Mouse (Mus musculus) splenic B cell, adult 2 months (primary cell): ENCODE data around the gene Abca13.
A peak's percentile ranks its signal among the peaks of the same experiment; 100 is the strongest.
"Not testable (repeated sequence)": the region's sequence is repeated elsewhere in the genome, so short reads cannot be mapped to it uniquely, and the experiment has no call there.

Experiments
- DNase-seq: peaks from one replicate; pipeline ENCODE4 v3.0.0-alpha.2; 2011; ENCODE audit warnings: low read depth, low spot score
- H3K27me3 ChIP-seq: 2 replicates; pipeline ENCODE4 v1.6.1; 2012; ENCODE audit warnings: mild to moderate bottlenecking, low read length, moderate library complexity, mixed read lengths; ENCODE audit not compliant: control insufficient read depth, poor library complexity, insufficient read depth, severe bottlenecking
- H3K36me3 ChIP-seq: 2 replicates; pipeline ENCODE4 v1.6.1; 2012; ENCODE audit warnings: mild to moderate bottlenecking, low read length, moderate library complexity, mixed read lengths; ENCODE audit not compliant: control insufficient read depth, poor library complexity, insufficient read depth, severe bottlenecking

Abca13 gene

GRCm38 (mm10) chr11:9220501-9220900, 28.8 kb downstream of the Abca13 start:
- H3K36me3 ChIP-seq, result no peaks in the 10 kb centered on the region
- DNase-seq, result no peak

GRCm38 (mm10) chr11:9221646-9222045, 29.9 kb downstream of the Abca13 start:
- Histone ChIP-seq H3K36me3 (no peaks in the 10 kb centered on the region), H3K27me3 (no peaks in the 10 kb centered on the region)
- DNase-seq, result no peak

More at GRCm38 (mm10) chr11:9220501-9220900, 28.8 kb downstream of the Abca13 start:
- no peaks in the 10 kb centered on the region for H3K27me3 ChIP-seq

- DNase-seq, result no peak
- no peaks in the 10 kb centered on the region for H3K36me3 ChIP-seq
- no peaks in the 10 kb centered on the region for H3K27me3 ChIP-seq
Measured at GRCm38 (mm10) chr11:9226399-9226798, 34.7 kb downstream of the Abca13 start.

- H3K36me3 ChIP-seq, DNase-seq, H3K27me3 ChIP-seq: not testable (repeated sequence)
Measured at GRCm38 (mm10) chr11:9249627-9250026, 57.9 kb downstream of the Abca13 start.

DNA sequence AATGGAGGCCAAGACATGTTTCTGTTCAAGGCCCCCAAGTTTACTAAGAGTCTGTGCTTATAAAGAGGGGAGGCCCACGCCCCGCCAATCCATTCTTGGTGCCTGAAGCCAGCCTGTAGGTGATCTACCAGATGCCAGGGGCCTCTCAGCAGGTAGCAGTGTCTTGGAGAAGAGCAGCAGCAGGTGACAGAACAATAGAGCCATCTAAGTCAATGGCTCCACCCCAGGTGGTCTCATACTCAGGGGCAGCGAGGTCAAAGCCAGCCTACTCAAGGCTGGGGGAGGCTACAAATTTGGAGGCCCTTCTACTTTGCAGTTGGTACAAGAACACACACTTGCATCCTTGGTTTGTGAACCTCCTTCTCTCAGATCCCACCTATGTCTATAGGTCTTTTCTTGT, 71.3 kb downstream of the Abca13 start:
- H3K36me3 ChIP-seq, H3K27me3 ChIP-seq, DNase-seq: not testable (repeated sequence)

DNA sequence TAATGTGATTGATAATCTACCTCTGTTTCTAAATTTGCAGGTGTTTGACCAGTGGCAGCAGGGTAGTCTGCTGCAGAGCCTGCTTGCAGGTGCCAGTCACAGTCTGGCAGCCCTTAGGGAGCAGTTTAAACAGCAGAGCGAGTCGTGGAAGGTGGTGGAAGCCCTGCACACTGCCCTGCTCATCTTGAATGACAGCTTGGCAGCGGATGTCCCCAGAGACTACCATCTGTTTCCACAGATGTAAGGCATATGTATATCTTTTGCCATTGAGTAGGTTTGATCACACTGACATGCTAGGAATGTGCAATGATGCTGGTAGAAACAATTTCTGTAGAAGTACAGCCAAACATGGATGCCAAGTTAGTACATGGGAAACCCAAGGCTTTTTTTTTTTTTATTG, 77.3 kb downstream of the Abca13 start:
- no peaks in the 10 kb centered on the region for H3K36me3 ChIP-seq
- no peaks in the 10 kb centered on the region for H3K27me3 ChIP-seq
- no peak for DNase-seq

GRCm38 (mm10) chr11:9285204-9285603, 93.5 kb downstream of the Abca13 start:
- no peaks in the 10 kb centered on the region for H3K27me3 ChIP-seq
- DNase-seq, result no peak

DNA sequence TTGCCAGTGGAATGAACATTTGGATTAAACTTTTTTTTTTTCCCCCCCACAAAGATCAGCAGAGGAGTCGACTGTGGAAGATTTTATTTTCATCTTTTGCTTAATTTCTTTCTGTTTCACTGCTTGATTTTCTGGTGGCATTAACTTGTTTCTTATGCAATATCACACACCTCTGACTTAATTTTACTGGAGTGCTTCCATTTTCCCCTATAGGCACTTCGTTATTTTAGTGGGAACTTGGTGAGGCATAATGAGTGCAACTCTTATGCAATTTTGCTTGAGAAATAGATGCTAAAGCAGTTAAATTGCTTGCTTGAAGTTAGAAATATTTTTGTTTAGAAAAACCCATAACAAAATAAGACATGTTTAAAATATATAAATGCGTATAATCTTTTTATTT, 94.0 kb downstream of the Abca13 start:
- DNase-seq, result no peak
- Histone ChIP-seq H3K36me3 (no peaks in the 10 kb centered on the region), H3K27me3 (no peaks in the 10 kb centered on the region)

More at GRCm38 (mm10) chr11:9285204-9285603, 93.5 kb downstream of the Abca13 start:
- no peaks in the 10 kb centered on the region for H3K36me3 ChIP-seq

DNA sequence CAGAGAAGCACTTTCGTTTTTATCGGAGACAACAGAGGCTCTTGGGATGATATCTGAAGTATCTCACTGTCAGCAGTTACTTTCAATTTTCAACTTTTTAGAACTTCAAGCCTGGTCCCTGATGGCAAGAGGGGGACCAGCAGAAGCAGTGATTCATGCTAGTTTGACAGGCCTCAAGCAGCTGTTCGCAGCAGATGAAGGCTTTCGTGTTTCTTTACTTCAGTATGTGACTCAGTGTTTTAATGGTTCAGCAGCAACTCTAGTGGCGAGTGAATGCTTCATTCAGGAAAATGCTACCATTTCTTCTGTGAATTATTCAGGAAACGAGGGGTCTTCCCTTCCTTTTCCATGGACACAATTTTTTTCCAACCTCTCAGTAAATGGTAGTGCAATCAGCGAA, 99.4 kb downstream of the Abca13 start:
- no peaks in the 10 kb centered on the region for H3K36me3 ChIP-seq
- DNase-seq, result no peak
- H3K27me3 ChIP-seq, result no peaks in the 10 kb centered on the region

DNA sequence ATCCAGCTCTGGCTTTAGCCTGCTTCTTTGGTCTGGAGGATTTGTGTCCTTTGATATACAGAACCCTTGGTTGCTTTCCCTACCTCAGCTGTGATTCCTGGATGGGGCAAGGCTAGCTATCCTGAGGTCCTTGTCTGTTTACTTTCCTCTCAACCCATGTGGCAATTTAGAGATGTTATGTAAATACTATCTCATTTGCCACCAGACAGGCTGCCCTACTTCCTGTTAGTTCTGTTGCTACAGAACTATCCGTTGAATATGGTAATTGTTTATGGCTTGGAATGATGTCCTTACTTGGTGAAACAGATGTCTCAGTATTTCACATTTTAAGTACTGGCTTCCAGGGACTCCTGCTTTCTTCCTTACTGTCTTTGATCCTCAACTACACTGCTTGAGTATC, 107.9 kb downstream of the Abca13 start:
- no peak for DNase-seq
- no peaks in the 10 kb centered on the region for H3K36me3 ChIP-seq
- no peaks in the 10 kb centered on the region for H3K27me3 ChIP-seq

DNA sequence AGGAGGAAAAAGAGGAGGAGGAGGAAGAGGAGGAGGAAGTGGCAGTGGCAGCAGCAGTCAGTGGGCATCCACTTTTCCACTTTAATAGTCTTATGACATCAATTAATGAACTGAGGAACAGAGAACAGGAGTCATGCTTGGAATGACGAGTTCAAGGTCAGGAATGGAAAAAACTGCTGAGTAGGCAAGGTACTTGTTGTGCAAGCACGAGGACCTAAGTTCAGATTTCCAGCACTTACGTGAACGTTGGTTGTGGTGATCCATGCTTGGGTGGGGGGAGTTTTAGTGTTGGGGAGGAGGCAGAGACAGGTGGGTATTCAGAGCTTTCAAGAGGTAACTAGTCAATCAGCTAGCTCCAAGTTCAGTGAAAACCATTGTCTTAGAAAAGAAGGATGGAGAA, 113.7 kb downstream of the Abca13 start:
- H3K36me3 ChIP-seq, result no peaks in the 10 kb centered on the region
- no peak for DNase-seq
- no peaks in the 10 kb centered on the region for H3K27me3 ChIP-seq

DNA sequence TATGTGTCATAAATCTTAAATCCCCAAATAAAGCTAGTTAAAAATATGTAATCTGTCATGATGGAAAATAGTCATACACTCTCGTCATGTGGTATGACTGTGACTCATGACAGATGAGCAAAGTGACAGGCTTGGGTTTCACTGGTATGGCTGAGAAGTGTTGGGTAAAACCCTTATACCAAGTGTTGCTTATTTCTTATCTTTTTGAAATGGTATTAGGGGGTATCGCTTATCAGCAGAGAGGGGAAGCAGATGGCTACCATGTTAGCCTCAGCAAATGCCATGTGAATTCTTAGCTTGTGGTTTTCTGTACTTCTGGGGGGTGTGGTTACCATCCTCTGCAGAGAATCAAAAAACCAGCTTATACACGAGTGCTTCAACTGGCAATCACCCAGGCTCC, 124.8 kb downstream of the Abca13 start:
- Histone ChIP-seq H3K27me3 (no peaks in the 10 kb centered on the region), H3K36me3 (no peaks in the 10 kb centered on the region)
- no peak for DNase-seq

DNA sequence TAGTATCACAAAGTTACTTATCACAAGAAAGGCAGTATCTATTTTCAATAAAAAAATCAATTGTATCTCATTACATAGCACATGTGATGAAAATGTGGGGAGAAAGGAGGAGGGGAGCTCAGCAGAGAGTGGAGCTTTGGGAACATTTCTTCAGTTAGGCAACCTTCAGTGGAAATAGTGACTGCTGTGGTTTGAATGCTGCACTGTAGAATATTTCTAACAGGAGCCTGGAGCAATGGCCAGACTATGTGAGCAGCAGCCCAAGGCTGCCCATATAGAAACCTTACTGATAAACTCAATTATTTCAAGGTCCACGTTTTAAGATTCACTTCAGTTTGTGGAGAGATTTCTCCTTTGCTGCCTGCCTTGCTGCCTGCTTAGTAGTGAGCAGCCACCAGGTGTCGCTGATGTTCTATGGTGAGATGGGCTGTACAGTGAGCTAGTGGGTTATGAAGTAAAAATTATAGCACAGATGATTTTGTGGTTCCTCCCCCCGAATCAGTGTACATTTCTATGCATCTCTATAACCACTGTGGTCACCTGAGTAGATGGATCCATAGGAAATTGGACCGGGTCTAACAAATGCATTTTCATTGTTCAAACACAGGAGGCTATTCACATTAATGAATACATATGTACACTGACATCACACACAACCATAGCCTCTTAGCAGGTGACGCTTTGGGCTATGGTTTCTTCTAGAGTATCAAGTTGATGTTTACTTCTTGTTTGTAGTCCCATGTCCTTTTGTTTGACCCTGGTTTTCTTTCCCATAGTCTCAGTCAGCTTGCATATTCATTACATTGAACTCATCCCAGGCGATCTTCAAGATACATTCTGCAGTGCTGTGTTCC, 125.6 kb downstream of the Abca13 start:
- peak; percentile 57 for DNase-seq
- H3K27me3 ChIP-seq, result no peaks in the 10 kb centered on the region
- H3K36me3 ChIP-seq, result no peaks in the 10 kb centered on the region

DNA sequence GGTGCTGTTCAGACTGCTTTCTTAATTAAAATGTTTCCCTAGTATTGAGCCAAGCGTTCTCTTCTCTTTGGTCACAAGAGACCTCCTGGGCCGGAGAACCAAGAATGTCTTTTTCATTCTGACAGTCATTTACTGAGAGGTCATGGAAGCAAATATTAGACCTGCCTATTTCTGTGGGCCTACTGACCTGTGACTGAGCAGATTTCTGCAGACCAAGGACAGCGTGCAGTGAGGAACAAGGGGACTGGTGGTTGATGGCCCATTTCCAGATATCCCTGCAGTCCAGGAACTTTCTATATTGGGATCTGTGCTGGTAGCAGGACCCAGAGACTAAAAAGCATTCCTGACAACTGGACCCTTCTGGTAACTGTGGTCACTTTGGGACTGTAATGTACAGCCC, 146.4 kb downstream of the Abca13 start:
- no peak for DNase-seq

GRCm38 (mm10) chr11:9347724-9348123, 156.0 kb downstream of the Abca13 start:
- peak; percentile 8 for DNase-seq
- H3K27me3 ChIP-seq, result no peaks in the 10 kb centered on the region
- H3K36me3 ChIP-seq, result no peaks in the 10 kb centered on the region

More for the DNA sequence above, 146.4 kb downstream of the Abca13 start:
- H3K36me3 ChIP-seq, result no peaks in the 10 kb centered on the region
- no peaks in the 10 kb centered on the region for H3K27me3 ChIP-seq

- no peak for DNase-seq
- H3K36me3 ChIP-seq, result no peaks in the 10 kb centered on the region
- H3K27me3 ChIP-seq, result no peaks in the 10 kb centered on the region
Measured at GRCm38 (mm10) chr11:9373160-9373559, 181.4 kb downstream of the Abca13 start.
